Mouse (Mus musculus) CH12.LX (cell line): ENCODE measurements at regions not wholly inside any gene's neighbourhood (a gene's known extent, or its start where the extent isn't known, plus 50 kb on each side); places are given as distances from the start of the nearest gene placed in this dataset.

Source experiments
- BHLHE40 ChIP-seq: IDR thresholded peaks from 2 replicates; pipeline ENCODE4 v1.6.1; 2011; ENCODE audit warnings: mild to moderate bottlenecking, low read depth, low read length, improper control_type of control experiment
- CTCF ChIP-seq, 2 experiments: IDR thresholded peaks in 1 of 2; conservative IDR thresholded peaks in 1 of 2; 2 replicates each; pipeline ENCODE4 v1.5.1; 2011 to 2012; ENCODE audit warnings: low read depth in 2 of 2, low read length in 2 of 2, improper control_type of control experiment in 1 of 2, inconsistent platforms in 1 of 2, mild to moderate bottlenecking in 1 of 2, moderate library complexity in 1 of 2
- E2F4 ChIP-seq: IDR thresholded peaks from 2 replicates; pipeline ENCODE4 v1.6.1; 2011; ENCODE audit warnings: low read depth, low read length, improper control_type of control experiment; ENCODE audit not compliant: insufficient replicate concordance
- EP300 ChIP-seq: IDR thresholded peaks from 2 replicates; pipeline ENCODE4 v1.6.1; 2011; ENCODE audit warnings: low read length, improper control_type of control experiment
- MAFK ChIP-seq: IDR thresholded peaks from 2 replicates; pipeline ENCODE4 v1.6.1; 2011; ENCODE audit warnings: low read length, improper control_type of control experiment; ENCODE audit not compliant: insufficient replicate concordance
- MAZ ChIP-seq: IDR thresholded peaks from 2 replicates; pipeline ENCODE4 v1.6.1; 2012; ENCODE audit warnings: low read depth, mild to moderate bottlenecking, inconsistent platforms, low read length, improper control_type of control experiment, moderate library complexity
- POLR2A ChIP-seq: IDR thresholded peaks from 2 replicates; pipeline ENCODE4 v1.6.1; 2011; ENCODE audit warnings: low read depth, mild to moderate bottlenecking, improper control_type of control experiment, low read length
- ZC3H11A ChIP-seq: IDR thresholded peaks from 2 replicates; pipeline ENCODE4 v1.6.1; 2012; ENCODE audit warnings: low read depth, mild to moderate bottlenecking, inconsistent platforms, low read length, improper control_type of control experiment

GRCm38 (mm10) chr2:10757202-10757840 lies 387.0 kb downstream of the Sfmbt2 start:
- no peak for TF ChIP-seq ZC3H11A
- TF ChIP-seq MAZ: no peak
- no peak for TF ChIP-seq E2F4
- no peak for TF ChIP-seq POLR2A
- no peak for TF ChIP-seq BHLHE40
- no peak for TF ChIP-seq EP300
- TF ChIP-seq MAFK: no peak
- no peak for TF ChIP-seq CTCF (conservative IDR thresholded peaks at IDR 0.05 in 1 of 2, IDR thresholded peaks at IDR 0.05 in 1 of 2; ENCODE audit: low read depth in 2 of 2, low read length in 2 of 2)
